Mouse (Mus musculus) CH12.LX (cell line): Measurements from ENCODE around the gene Olfr455.

Experiments
- CTCF ChIP-seq, 2 experiments: IDR thresholded peaks in 1 of 2; conservative IDR thresholded peaks in 1 of 2; 2 replicates each; pipeline ENCODE4 v1.5.1; 2011 to 2012; ENCODE audit warnings: low read depth in 2 of 2, low read length in 2 of 2, improper control_type of control experiment in 1 of 2, inconsistent platforms in 1 of 2, mild to moderate bottlenecking in 1 of 2, moderate library complexity in 1 of 2
- E2F4 ChIP-seq: IDR thresholded peaks from 2 replicates; pipeline ENCODE4 v1.6.1; 2011; ENCODE audit warnings: low read depth, low read length, improper control_type of control experiment; ENCODE audit not compliant: insufficient replicate concordance
- HCFC1 ChIP-seq: IDR thresholded peaks from 2 replicates; pipeline ENCODE4 v1.6.1; 2012; ENCODE audit warnings: low read depth, mild to moderate bottlenecking, inconsistent platforms, low read length, improper control_type of control experiment
- JUND ChIP-seq: conservative IDR thresholded peaks from 2 replicates; pipeline ENCODE4 v1.6.1; 2011; ENCODE audit warnings: low read depth, low read length, improper control_type of control experiment
- KAT2A ChIP-seq: IDR thresholded peaks from 2 replicates; pipeline ENCODE4 v1.6.1; 2012; ENCODE audit warnings: low read length, improper control_type of control experiment, inconsistent platforms; ENCODE audit not compliant: insufficient replicate concordance
- MAZ ChIP-seq: IDR thresholded peaks from 2 replicates; pipeline ENCODE4 v1.6.1; 2012; ENCODE audit warnings: low read depth, mild to moderate bottlenecking, inconsistent platforms, low read length, improper control_type of control experiment, moderate library complexity
- MEF2A ChIP-seq: IDR thresholded peaks from 2 replicates; pipeline ENCODE4 v1.6.1; 2014; ENCODE audit warnings: low read depth, mild to moderate bottlenecking, inconsistent platforms, low read length, improper control_type of control experiment, borderline replicate concordance
- MXI1 ChIP-seq: IDR thresholded peaks from 2 replicates; pipeline ENCODE4 v1.6.1; 2011; ENCODE audit warnings: mild to moderate bottlenecking, low read depth, low read length, improper control_type of control experiment
- NRF1 ChIP-seq: IDR thresholded peaks from 2 replicates; pipeline ENCODE4 v1.6.1; 2014; ENCODE audit warnings: low read depth, mild to moderate bottlenecking, inconsistent platforms, low read length, improper control_type of control experiment, moderate library complexity
- POLR2A ChIP-seq: IDR thresholded peaks from 2 replicates; pipeline ENCODE4 v1.6.1; 2011; ENCODE audit warnings: low read depth, mild to moderate bottlenecking, improper control_type of control experiment, low read length
- UBTF ChIP-seq: IDR thresholded peaks from 2 replicates; pipeline ENCODE4 v1.6.1; 2012; ENCODE audit warnings: low read depth, mild to moderate bottlenecking, inconsistent platforms, low read length, improper control_type of control experiment, moderate library complexity
- USF1 ChIP-seq: IDR thresholded peaks from 2 replicates; pipeline ENCODE4 v1.6.1; 2014; ENCODE audit warnings: low read depth, mild to moderate bottlenecking, inconsistent platforms, low read length, improper control_type of control experiment
- ZKSCAN1 ChIP-seq: IDR thresholded peaks from 2 replicates; pipeline ENCODE4 v1.6.1; 2012; ENCODE audit warnings: low read depth, inconsistent platforms, low read length, improper control_type of control experiment, borderline replicate concordance

DNA sequence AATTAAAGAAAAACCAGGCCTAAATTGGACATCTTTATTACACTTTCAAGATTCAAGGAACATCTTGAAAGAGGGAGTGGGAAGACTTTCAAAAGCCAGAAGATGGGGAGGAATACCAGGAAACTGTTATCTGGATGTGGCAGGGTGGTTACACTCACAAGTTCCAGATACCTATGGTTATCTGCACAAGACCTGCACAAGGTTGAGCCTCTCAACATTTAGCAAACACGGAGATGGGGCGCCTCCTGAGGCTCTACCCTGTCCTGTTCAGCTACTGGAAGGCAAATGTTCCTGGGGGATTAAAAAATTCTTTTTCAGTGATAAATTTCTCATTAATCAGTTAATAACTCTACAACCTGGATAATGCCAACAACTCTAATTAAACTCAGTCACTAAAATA is 30.0 kb upstream of the Olfr455 start:
- TF ChIP-seq JUND (no peak), MEF2A (no peak), E2F4 (no peak), MXI1 (no peak), CTCF (conservative IDR thresholded peaks at IDR 0.05 in 1 of 2, IDR thresholded peaks at IDR 0.05 in 1 of 2; ENCODE audit: low read depth in 2 of 2, low read length in 2 of 2) (no peak), POLR2A (no peak), ZKSCAN1 (no peak), UBTF (no peak), MAZ (no peak), HCFC1 (no peak), KAT2A (no peak), NRF1 (no peak), USF1 (no peak)
